Mouse (Mus musculus) right cerebral cortex, postnatal 10 days (tissue): ENCODE data around the gene Slc35b2.
A peak's percentile ranks its signal among the peaks of the same experiment; 100 is the strongest.

ENCODE experiments used
- DNase-seq, 2 experiments: peaks; one replicate each; pipeline ENCODE4 v3.0.0; 2021; ENCODE audit warnings: low spot score in 2 of 2

Slc35b2 gene

GRCm38 (mm10) chr17:45563655-45564530, at the start of gene Slc35b2:
Gene Slc35b2, plus strand, starts transcription at chr17:45563874.
- DNase-seq: peak; percentile 95

- DNase-seq: no peak
These were observed 48.4 kb upstream of the Slc35b2 start for GRCm38 (mm10) chr17:45515204-45515726.

- DNase-seq: no peak
These were observed 47.9 kb upstream of the Slc35b2 start for GRCm38 (mm10) chr17:45515806-45516205.

- DNase-seq: peak; percentile 78 to 87
These were observed 47.2 kb upstream of the Slc35b2 start for GRCm38 (mm10) chr17:45516488-45516887.

- no peak for DNase-seq
These were observed 46.5 kb upstream of the Slc35b2 start for GRCm38 (mm10) chr17:45517135-45517534.

GRCm38 (mm10) chr17:45517549-45518215, 46.0 kb upstream of the Slc35b2 start:
- no peak for DNase-seq

- DNase-seq: no peak
These were observed 44.8 kb upstream of the Slc35b2 start for GRCm38 (mm10) chr17:45518766-45519475.

- no peak for DNase-seq
These were observed 43.5 kb upstream of the Slc35b2 start for GRCm38 (mm10) chr17:45520136-45520535.

GRCm38 (mm10) chr17:45523263-45523662, 40.4 kb upstream of the Slc35b2 start, which contains the start of gene Tcte1:
Gene Tcte1, plus strand, starts transcription at chr17:45523434.
- peak in 1 of 2 experiments; percentile 61 for DNase-seq

- DNase-seq: no peak
These were observed 38.7 kb upstream of the Slc35b2 start for GRCm38 (mm10) chr17:45524961-45525360.

- no peak for DNase-seq
These were observed 37.1 kb upstream of the Slc35b2 start for GRCm38 (mm10) chr17:45526571-45526970.

GRCm38 (mm10) chr17:45530346-45530782, 33.3 kb upstream of the Slc35b2 start:
- DNase-seq: peak; percentile 77 to 78

GRCm38 (mm10) chr17:45532896-45533295, 30.8 kb upstream of the Slc35b2 start:
- DNase-seq: no peak

GRCm38 (mm10) chr17:45536264-45536663, 27.4 kb upstream of the Slc35b2 start:
- no peak for DNase-seq

- no peak for DNase-seq
These were observed 25.3 kb upstream of the Slc35b2 start for GRCm38 (mm10) chr17:45538394-45538793.

- DNase-seq: no peak
These were observed 24.0 kb upstream of the Slc35b2 start for GRCm38 (mm10) chr17:45539664-45540063.

- peak in 1 of 2 experiments; percentile 42 for DNase-seq
These were observed 21.5 kb upstream of the Slc35b2 start for GRCm38 (mm10) chr17:45542129-45542528.

GRCm38 (mm10) chr17:45542705-45543104, 21.0 kb upstream of the Slc35b2 start:
- DNase-seq: no peak

- no peak for DNase-seq
These were observed 20.6 kb upstream of the Slc35b2 start for GRCm38 (mm10) chr17:45543115-45543514.

- peak in 1 of 2 experiments; percentile 61 for DNase-seq
These were observed 19.4 kb upstream of the Slc35b2 start for GRCm38 (mm10) chr17:45544001-45544872.

- peak in 1 of 2 experiments; percentile 41 for DNase-seq
These were observed 18.8 kb upstream of the Slc35b2 start for GRCm38 (mm10) chr17:45544873-45545277.
